Mouse (Mus musculus): ENCODE data around the gene Ppfibp1. TPM values are rescaled to one million over a fixed set of nuclear protein-coding genes. Genes with fewer than 3 reads are reported as not detected.

Ppfibp1 gene
- polyA plus RNA-seq, 1 experiment from 2014 or later, result 15.2 TPM

DNA sequence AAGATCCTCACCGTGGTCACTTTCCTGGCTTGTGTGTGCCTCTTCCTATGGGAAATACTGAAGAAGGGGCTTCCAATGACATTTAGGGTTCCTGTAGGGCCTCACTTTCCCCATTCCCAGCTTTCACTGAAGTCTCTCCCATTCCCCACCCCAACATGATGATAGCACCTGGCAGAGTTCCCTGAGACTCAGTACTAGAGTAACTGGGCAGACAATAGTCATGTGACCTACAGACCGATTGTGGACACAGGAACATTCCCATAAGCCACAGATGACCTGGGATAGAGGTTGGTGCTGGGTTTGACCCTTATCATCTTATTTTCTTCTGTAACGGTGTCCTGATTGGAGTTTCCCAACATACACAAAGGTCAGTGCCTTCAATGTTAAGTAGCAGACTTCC, 4.1 kb upstream of the Ppfibp1 start:
- ATAC-seq (ENCODE audit: low read depth), result no peak

DNA sequence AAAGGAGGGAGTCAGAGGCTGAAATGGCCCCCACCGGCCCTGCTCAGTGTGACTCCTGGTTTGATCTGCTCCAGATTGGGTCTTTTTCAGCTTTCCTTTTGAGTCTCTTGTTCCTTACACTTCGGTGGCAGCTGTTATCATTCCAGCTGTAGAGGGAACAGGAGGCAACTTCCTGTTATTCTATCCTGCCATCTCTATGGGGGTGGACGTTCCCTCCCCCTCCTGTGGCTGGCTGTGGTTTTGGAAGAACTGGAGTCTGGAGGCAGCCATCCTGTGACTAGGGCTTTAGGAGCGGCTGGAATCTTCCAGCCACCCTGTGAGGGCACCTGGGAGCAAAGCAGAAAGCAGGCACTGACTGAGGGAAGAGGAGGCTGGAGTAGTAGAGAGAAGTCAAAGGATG, 3.4 kb upstream of the Ppfibp1 start:
- WGBS, result 49% methylated on average over 4 of the region's 4 CpGs
- no peak for ATAC-seq (ENCODE audit: low read depth)
- Histone ChIP-seq H3K27me3 (peaks cover 50% of the 10 kb centered on the region), H3K4me3 (no peak overlapping the region), H3K27ac (replicated peaks) (no peak overlapping the region), H3K4me2 (no peak overlapping the region), H3K4me1 (replicated peaks) (0 out of 2 replicates have a peak, but pooled peaks cover 10% of the 10 kb centered on the region), H3K9ac (no peak overlapping the region), H3K36me3 (no peaks in the 10 kb centered on the region), H3K9me3 (no peaks in the 10 kb centered on the region)

More for the DNA sequence above, 4.1 kb upstream of the Ppfibp1 start:
- Histone ChIP-seq H3K27ac (replicated peaks) (no peak overlapping the region), H3K4me2 (no peak overlapping the region), H3K4me3 (no peak overlapping the region), H3K9ac (no peak overlapping the region), H3K27me3 (peaks cover 43% of the 10 kb centered on the region), H3K9me3 (no peaks in the 10 kb centered on the region), H3K4me1 (replicated peaks) (0 out of 2 replicates have a peak, but pooled peaks cover 10% of the 10 kb centered on the region), H3K36me3 (no peaks in the 10 kb centered on the region)
- 90% methylated on average over 3 of the region's 3 CpGs for WGBS

DNA sequence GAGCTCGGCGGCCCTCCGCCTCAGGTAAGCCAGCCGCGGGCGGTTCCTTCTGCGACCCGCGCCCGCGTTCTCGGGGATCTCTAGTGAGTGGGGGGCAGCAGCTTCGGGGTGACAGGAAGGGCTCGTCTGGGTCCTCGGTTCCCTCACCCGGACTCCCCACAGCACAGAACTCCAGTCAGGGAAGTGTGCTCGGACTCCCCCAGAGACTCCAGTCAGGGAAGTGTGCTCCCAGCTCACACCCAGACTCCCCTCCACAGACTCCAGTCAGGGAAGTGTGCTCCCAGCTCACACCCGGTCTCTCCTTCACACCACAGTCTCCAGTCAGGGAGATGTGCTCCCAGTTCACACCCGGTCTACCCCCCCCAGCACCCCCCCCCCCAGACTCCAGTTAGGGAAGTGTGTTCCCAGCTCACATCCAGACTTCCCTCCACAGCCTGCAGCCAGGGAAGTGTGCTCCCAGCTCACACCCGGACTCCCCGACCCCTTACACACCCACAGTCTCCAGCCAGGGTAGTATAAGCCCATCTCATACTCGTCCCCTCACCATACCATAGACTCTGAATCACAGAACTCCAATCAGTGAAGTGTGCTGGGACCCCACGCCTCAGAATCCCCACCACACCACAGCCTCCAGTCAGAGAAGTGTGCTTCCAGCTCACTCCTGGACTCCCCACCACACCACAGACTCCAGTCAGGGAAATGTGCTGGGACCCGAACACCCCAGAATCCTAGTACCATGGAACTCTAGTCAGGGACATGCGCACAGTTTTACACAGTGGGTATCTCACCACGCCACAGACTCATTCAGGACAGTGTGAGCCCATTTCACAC, 588 bp downstream of the Ppfibp1 start:
- Histone ChIP-seq H3K9me3 (no peaks in the 10 kb centered on the region), H3K4me3 (peak overlapping the region; percentile 73), H3K4me2 (peak overlapping the region; percentile 81), H3K27me3 (peaks cover 71% of the 10 kb centered on the region), H3K27ac (replicated peaks) (no peak overlapping the region), H3K36me3 (no peaks in the 10 kb centered on the region), H3K9ac (peak overlapping the region; percentile 84), H3K4me1 (replicated peaks) (0 out of 2 replicates have a peak, but pooled peaks cover 10% of the 10 kb centered on the region)
- 8% methylated on average over 26 of the region's 26 CpGs for WGBS
- ATAC-seq (ENCODE audit: low read depth), result peak; percentile 78

DNA sequence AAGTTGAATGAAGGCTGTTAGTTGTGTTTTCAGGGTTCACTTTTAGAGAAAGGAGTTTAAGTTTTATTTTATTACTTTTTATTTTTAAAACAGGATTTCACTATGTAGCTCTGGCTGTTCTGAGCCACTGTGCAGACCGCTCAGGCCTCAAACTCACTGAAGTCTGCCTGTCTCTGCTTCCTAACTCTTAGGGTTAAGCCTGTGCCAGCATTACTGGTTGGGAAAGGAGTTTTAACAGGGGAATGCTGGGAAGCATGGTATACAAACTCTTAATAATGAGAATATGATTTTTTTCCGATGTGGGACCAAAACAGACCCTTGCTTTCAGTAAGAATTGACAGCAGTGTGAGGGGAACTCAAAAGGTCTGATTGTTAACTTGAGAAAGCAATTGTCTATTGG, 1.9 kb downstream of the Ppfibp1 start:
- H3K27me3 ChIP-seq, result peaks cover 70% of the 10 kb centered on the region
- 62% methylated on average over 2 of the region's 2 CpGs for WGBS
- H3K36me3 ChIP-seq, result no peaks in the 10 kb centered on the region
- peak overlapping the region; percentile 81 for H3K4me2 ChIP-seq
- H3K27ac ChIP-seq (replicated peaks), result no peak overlapping the region
- H3K9ac ChIP-seq, result no peak overlapping the region
- H3K4me3 ChIP-seq, result no peak overlapping the region
- no peak for ATAC-seq (ENCODE audit: low read depth)
- 0 out of 2 replicates have a peak, but pooled peaks cover 10% of the 10 kb centered on the region for H3K4me1 ChIP-seq (replicated peaks)
- no peaks in the 10 kb centered on the region for H3K9me3 ChIP-seq

DNA sequence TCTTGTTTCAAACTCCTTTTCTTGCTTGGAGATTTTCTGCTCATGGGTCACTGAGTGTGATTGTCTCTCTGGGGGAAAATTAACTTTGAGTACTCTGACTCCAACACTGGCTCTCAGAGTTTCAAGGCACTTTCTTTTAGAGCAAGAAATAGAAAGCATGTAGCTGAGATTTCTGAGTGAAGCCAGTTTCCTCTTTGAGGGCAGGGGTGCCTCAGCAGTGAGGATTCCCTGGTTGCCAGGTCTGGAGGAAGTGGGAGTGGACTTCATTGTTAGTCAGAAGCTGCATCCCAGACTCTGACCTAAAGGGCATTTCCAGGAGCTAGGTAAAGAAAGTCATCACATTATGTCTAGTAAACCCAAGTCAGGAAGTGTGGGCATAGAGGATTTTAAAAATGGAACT, 2.3 kb downstream of the Ppfibp1 start:
- Histone ChIP-seq H3K36me3 (no peaks in the 10 kb centered on the region), H3K4me1 (replicated peaks) (0 out of 2 replicates have a peak, but pooled peaks cover 10% of the 10 kb centered on the region), H3K27me3 (peaks cover 68% of the 10 kb centered on the region), H3K9me3 (no peaks in the 10 kb centered on the region), H3K4me2 (peak overlapping the region; percentile 81), H3K4me3 (no peak overlapping the region), H3K27ac (replicated peaks) (no peak overlapping the region), H3K9ac (0 out of 2 replicates have a peak overlapping the region, but pooled peaks have one; percentile 8)
- no peak for ATAC-seq (ENCODE audit: low read depth)

DNA sequence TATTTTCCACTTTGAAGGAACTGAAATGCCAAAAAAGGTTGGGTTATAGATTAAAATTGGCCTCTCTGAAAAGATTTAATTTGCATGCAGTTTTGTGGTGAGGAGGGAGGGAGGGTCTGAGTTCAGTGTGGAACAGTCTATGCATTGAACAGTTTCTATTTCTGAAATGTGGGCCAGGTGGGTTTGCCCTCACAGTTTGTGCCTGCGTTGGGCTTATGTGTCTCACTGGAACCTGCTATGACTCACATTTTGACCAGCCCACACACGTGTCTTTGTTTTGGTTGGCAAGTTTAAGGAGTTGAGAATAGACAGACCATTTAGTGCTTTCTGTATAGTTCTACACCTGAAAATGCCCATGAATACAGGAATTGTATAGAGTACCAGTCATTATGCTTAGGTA, 5.6 kb downstream of the Ppfibp1 start:
- Histone ChIP-seq H3K36me3 (no peaks in the 10 kb centered on the region), H3K9ac (no peak overlapping the region), H3K4me2 (no peak overlapping the region), H3K4me1 (replicated peaks) (no peaks in the 10 kb centered on the region), H3K4me3 (no peak overlapping the region), H3K27me3 (peaks cover 61% of the 10 kb centered on the region), H3K9me3 (no peaks in the 10 kb centered on the region), H3K27ac (replicated peaks) (no peak overlapping the region)
- no peak for ATAC-seq (ENCODE audit: low read depth)
- WGBS, result 80% methylated on average over 2 of the region's 2 CpGs

DNA sequence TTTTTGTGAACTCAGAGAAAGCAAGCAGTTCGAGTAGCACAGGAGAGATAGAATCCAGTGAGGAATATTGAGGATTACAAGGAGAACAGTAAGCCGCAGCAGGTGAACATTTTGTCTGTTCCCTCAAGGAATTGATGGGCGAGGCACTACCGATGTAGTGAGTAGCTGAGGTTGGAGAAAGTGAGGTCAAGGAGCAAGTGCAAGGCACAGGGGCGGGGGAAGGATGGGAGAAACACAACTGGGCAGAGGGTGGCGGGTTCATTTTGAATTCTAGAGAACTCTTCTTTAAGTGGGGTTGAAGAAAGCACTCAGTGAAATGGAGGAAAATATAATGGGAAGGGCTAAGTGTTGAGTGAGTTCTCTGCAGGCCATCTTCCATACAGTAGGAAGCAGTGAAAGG, 10.4 kb downstream of the Ppfibp1 start:
- Histone ChIP-seq H3K9me3 (peaks cover 5% of the 10 kb centered on the region; the same call in 1 of the 2 replicates), H3K9ac (no peak overlapping the region)
- 91% methylated on average over 6 of the region's 6 CpGs for WGBS

DNA sequence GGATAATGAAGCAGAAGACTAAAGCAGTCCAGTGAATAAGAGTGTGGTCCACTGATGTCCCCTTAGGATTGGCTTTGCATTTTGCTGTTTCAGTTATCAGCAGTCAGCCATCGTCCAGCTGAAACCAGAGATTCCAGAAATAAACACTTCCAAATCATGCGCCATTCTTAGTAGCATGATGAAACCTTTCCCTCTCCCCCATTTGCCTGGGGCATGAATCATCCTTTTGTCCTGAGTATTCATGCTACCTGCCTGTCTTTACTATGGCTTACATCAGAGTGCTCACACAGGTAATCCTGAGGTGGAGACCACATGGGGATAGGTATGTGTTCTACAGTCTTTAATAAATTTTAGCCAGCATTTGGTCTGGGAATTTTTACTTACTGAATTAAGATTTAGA, 11.4 kb downstream of the Ppfibp1 start:
- no peak overlapping the region for H3K4me3 ChIP-seq
- peaks cover 24% of the 10 kb centered on the region for H3K27me3 ChIP-seq
- H3K4me2 ChIP-seq, result no peak overlapping the region
- H3K4me1 ChIP-seq (replicated peaks), result no peaks in the 10 kb centered on the region
- 92% methylated on average over 2 of the region's 2 CpGs for WGBS
- peaks cover 5% of the 10 kb centered on the region; the same call in 1 of the 2 replicates for H3K9me3 ChIP-seq
- no peak overlapping the region for H3K27ac ChIP-seq (replicated peaks)
- H3K36me3 ChIP-seq, result no peaks in the 10 kb centered on the region
- no peak for ATAC-seq (ENCODE audit: low read depth)
- no peak overlapping the region for H3K9ac ChIP-seq

More for the DNA sequence above, 10.4 kb downstream of the Ppfibp1 start:
- Histone ChIP-seq H3K27me3 (peaks cover 33% of the 10 kb centered on the region), H3K4me2 (no peak overlapping the region), H3K27ac (replicated peaks) (no peak overlapping the region), H3K4me3 (no peak overlapping the region), H3K4me1 (replicated peaks) (no peaks in the 10 kb centered on the region), H3K36me3 (no peaks in the 10 kb centered on the region)
- ATAC-seq (ENCODE audit: low read depth), result no peak

DNA sequence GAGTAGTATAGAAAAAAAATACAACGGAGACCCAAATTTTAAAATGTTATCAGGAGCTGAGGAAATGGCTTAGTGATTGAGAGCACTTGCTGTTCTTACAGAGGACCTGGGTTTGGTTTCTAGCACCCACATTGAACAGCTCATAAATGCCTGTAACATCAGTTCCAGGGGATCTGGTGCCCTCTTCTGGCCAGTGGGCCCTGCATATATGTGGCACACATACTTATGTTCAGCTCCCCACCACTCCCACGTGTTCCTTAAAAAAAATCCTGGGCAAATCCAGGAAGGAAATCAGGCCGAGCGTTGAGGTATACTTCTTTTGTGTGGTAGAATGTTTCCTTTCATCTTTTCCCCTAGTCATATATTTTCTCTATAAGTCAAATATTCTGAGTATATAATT, 13.6 kb downstream of the Ppfibp1 start:
- 0 out of 2 replicates have a peak, but pooled peaks cover 4% of the 10 kb centered on the region for H3K4me1 ChIP-seq (replicated peaks)
- WGBS, result 95% methylated on average over 4 of the region's 4 CpGs
- peaks cover 5% of the 10 kb centered on the region; the same call in 1 of the 2 replicates for H3K9me3 ChIP-seq
- no peaks in the 10 kb centered on the region for H3K36me3 ChIP-seq
- ATAC-seq (ENCODE audit: low read depth), result no peak
- H3K4me2 ChIP-seq, result no peak overlapping the region
- no peak overlapping the region for H3K4me3 ChIP-seq
- no peak overlapping the region for H3K27ac ChIP-seq (replicated peaks)
- H3K9ac ChIP-seq, result no peak overlapping the region
- peaks cover 11% of the 10 kb centered on the region for H3K27me3 ChIP-seq

DNA sequence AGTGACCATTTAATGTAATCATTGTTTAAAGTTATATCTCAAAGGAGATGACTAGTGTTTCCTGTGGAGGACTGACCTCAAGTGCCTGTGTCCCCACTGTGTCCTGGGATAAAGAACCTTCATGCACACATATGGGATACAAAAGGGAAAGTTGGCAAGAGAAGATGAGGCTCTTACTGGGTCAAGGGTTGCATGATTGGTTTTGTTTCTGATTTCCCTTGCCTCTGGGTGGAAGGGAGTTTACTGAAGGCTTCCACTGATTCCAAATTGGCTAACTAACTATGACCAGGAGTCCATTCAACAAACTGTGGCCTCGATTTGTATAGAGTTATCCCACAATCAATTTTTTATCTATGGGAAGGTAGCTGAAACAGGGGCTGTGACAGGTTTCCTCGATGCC, 15.3 kb downstream of the Ppfibp1 start:
- Histone ChIP-seq H3K9ac (no peak overlapping the region), H3K27ac (replicated peaks) (no peak overlapping the region), H3K4me2 (no peak overlapping the region), H3K9me3 (peaks cover 5% of the 10 kb centered on the region; the same call in 1 of the 2 replicates), H3K27me3 (0 out of 2 replicates have a peak, but pooled peaks cover 5% of the 10 kb centered on the region), H3K4me3 (no peak overlapping the region), H3K36me3 (no peaks in the 10 kb centered on the region), H3K4me1 (replicated peaks) (0 out of 2 replicates have a peak, but pooled peaks cover 4% of the 10 kb centered on the region)
- no peak for ATAC-seq (ENCODE audit: low read depth)
- 67% methylated on average over 2 of the region's 2 CpGs for WGBS

DNA sequence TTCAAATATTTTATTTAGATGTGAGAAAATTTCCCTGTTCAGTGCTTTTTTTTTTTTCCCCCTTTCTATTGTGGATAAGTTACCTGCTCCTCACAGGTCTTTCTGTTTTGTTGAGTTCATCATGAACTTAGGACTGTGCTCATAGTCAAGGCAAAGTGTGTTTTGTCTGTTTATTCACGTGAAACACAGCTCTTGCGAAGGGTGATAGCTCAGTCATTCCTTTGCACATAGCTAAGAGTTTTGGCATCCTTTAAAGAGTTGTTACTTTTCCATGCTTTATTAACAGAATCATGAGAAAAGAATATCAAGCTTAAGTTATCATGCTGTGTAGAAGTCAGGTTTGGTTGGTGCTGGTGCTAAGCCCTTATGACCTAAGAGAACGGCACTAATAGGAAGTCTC, 16.4 kb downstream of the Ppfibp1 start:
- Histone ChIP-seq H3K9ac (no peak overlapping the region), H3K4me2 (no peak overlapping the region), H3K27me3 (0 out of 2 replicates have a peak, but pooled peaks cover 3% of the 10 kb centered on the region), H3K9me3 (peaks cover 5% of the 10 kb centered on the region; the same call in 1 of the 2 replicates), H3K4me1 (replicated peaks) (0 out of 2 replicates have a peak, but pooled peaks cover 4% of the 10 kb centered on the region), H3K4me3 (no peak overlapping the region), H3K27ac (replicated peaks) (no peak overlapping the region), H3K36me3 (no peaks in the 10 kb centered on the region)
- no peak for ATAC-seq (ENCODE audit: low read depth)
- WGBS, result 90% methylated on average over 3 of the region's 3 CpGs

DNA sequence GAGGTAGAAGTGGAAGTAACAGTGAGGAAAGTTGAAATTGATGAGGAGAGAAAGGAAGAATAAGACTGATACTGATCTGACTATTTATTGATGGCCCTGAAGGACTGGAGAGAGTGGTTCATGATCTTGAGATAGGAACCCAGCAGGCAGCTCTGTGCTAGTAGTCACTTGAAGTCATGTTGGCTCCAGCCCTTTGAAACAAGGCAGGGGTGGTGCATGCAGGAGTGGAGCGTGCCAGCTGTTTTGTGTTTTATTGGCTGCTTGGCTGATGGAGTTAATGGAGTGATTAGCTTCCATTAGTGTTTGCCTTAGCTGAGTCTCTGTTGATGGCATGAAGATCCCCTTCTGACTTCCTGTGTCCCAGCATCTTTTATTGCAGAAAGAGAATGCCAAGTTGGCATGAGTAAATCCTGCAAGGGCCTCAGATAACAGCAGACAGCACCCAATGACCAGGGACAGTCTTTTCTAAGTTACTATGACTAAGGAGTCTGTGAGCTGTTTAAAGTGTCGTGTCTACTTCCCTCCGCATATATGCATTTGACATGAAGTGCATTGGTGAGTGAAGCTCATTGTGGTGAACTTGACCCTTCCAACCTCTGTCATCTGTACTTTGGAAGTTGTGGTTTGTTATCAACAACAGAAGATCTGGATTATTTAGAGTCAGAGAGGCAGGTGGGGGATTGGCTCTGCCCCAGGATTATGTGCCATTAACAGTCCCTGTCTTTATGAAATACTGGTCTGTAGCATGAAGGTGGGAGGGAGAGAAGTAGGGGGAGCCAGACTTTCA, 17.9 kb downstream of the Ppfibp1 start:
- no peak for ATAC-seq (ENCODE audit: low read depth)
- H3K4me2 ChIP-seq, result no peak overlapping the region
- H3K9ac ChIP-seq, result no peak overlapping the region
- H3K36me3 ChIP-seq, result no peaks in the 10 kb centered on the region
- H3K9me3 ChIP-seq, result peaks cover 5% of the 10 kb centered on the region; the same call in 1 of the 2 replicates
- no peaks in the 10 kb centered on the region for H3K27me3 ChIP-seq
- no peak overlapping the region for H3K4me3 ChIP-seq
- WGBS, result 79% methylated on average over 3 of the region's 3 CpGs
- H3K4me1 ChIP-seq (replicated peaks), result 0 out of 2 replicates have a peak, but pooled peaks cover 4% of the 10 kb centered on the region
- no peak overlapping the region for H3K27ac ChIP-seq (replicated peaks)
